Mouse (Mus musculus): Measurements from ENCODE around the gene Ebpl. TPM values are rescaled to one million over a fixed set of nuclear protein-coding genes. Genes with fewer than 3 reads are reported as not detected.
"Not testable (repeated sequence)": the region's sequence is repeated elsewhere in the genome, so short reads cannot be mapped to it uniquely, and the experiment has no call there.

Ebpl gene
- total RNA-seq, 2 experiments from 2014 or later = 1.1 to 1.2 TPM

- intact Hi-C loops (cut with DNase I) = loop anchor here (1.0 to 10.0 kb wide), 3 partner anchors 106 to 1124 kb away; partner anchors contain the start of genes Gucy1b2 and Kpna3
- peak; percentile 86 to 91 for DNase-seq
These were observed 29.2 kb downstream of the Ebpl start for GRCm38 (mm10) chr14:61330996-61331561.

DNA sequence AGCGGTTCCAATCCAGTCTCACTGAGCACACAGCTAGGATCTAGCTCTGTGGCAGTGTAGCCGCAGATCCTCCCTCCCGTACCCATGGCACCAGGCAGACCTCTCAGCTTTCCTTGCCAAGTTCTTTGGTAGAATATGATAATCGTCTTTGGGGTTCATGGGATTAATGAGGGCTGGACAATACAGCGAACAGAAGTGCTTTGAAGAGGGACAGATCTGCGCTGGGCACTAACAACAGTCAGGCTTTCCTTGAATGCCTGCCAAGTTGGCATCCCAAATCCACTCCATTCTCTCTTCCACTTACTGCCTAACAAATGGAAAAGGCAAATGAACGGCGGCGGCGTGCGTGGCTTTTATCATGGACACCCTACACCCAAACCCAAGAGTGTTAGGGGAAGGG, 29.6 kb downstream of the Ebpl start:
- peak; percentile 17 to 31 for DNase-seq
- intact Hi-C loops (cut with DNase I) = loop anchor here (5.0 to 10.0 kb wide), 2 partner anchors 107 to 1124 kb away; partner anchors contain the start of genes Gucy1b2 and Kpna3

GRCm38 (mm10) chr14:61327618-61328450, 32.4 kb downstream of the Ebpl start:
- peak; percentile 65 to 79 for DNase-seq
- intact Hi-C loops (cut with DNase I) = no loop called here

DNA sequence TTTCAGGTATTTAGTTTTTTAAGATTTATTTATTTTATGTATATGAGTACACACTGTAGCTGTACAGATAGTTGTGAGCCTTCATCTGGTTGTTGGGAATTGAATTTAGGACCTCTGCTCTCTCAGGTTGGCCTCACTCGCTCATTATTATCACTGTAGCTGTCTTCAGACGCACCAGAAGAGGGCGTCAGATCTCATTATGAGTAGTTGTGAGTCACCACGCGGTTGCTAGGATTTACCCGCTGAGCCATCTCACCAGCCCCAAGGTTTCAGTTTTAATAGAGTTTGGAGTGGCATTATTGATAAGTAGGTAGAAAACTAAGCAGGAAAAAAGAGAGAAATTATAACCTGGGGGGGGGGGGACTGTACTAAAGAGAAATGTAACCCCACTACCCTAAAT, 33.2 kb downstream of the Ebpl start:
- intact Hi-C loops (cut with DNase I); DNase-seq: not testable (repeated sequence)

- no peak for DNase-seq
- intact Hi-C loops (cut with DNase I) = no loop called here
These were observed 37.5 kb downstream of the Ebpl start for GRCm38 (mm10) chr14:61322740-61323139.

DNA sequence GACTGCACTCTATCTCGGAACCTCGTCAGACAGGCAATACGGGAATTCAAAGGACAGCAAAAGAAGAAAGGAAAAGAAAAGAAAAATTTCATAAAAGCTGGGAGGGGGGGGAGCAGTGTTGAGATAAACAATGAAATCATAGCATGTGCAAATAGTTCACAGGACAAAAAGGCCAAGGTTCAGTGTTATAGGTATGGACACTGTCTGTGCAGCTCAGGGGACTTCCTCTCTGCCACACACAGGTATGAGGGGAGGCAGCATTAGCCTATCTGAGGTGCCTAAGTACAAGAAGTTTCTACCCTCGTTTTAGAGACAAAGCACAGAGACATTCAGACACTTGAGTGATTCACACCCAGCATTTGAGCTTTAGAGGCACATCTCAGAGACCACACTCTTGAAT, 39.0 kb downstream of the Ebpl start:
- intact Hi-C loops (cut with DNase I) = no loop called here
- no peak for DNase-seq

DNA sequence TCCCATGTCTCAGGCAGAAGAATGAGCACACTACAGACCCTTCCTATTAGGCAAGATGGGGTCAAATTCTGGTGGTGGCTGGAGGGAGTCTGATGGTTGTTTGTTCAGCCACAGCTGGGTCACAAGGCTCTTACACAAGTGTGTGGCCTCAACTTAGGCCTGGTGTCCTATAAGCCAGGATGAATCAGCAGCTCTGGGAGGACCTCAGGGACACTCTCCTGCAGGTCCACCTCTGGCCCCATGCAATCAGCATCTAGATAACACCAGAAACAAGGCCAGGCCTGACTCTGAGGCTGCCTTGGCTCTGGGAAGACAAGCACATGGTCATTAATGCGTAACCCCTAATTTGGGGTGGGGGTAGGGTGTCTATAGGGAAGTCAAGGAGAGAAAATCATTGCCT, 39.5 kb downstream of the Ebpl start:
- DNase-seq = no peak
- intact Hi-C loops (cut with DNase I) = no loop called here

GRCm38 (mm10) chr14:61316861-61317260, 43.4 kb downstream of the Ebpl start:
- intact Hi-C loops (cut with DNase I) = no loop called here
- DNase-seq = peak; percentile 33 to 56

DNA sequence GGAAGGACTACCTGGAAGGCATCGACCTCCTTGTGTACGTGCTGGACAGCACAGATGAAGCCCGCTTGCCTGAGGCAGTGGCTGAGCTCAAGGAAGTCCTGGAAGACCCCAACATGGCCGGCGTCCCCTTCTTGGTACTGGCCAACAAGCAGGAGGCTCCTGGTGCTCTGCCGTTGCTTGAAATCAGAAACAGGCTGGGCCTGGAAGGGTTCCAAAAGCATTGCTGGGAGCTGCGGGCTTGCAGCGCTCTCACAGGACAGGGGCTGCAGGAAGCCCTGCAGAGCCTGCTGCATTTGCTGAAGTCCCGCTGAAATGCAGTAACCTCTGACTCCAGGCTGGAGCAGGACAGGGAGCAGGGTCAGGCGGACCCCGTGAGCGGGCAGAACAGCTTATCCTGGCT, 49.3 kb downstream of the Ebpl start:
- DNase-seq = peak; percentile 19 to 50

DNA sequence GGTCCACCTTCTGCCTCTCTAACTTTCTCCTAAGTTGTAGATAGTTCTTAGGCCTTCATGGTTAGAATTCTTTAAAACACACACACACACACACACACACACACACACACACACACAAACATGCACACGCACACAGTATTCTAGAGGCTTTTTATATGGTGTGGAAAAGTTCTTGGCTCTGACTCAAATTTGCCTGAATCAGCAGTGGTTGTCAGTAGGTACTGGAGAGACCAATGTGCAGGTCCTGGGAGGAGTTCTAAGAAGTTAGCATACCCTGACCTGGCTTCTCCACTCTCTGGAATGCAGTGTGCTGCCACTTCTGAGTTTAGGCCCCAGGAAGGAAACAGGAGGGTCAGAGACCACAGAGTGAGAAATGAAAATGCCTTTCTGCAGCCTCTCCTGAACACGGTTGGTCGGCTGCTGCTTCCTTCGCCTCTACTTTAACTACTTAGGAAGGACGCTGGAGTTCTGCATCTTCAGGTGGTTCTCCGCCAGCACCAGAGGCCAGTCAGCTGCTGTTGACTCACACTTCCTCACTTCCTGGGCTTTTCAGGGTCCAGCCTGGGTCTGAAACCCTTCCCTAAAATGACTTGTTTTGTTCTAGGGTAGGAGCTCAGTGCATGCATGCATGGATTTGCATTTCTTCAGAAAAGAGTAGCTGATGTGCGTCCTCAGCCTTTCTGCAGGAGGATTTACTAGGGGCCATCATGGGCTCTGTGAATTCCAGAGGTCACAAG, 50.0 kb downstream of the Ebpl start:
- DNase-seq = no peak
- intact Hi-C loops (cut with DNase I) = loop anchor here (1.0 kb wide), 1 partner anchor 18 kb away; no protein-coding TSS in a partner anchor

More for the DNA sequence above, 49.3 kb downstream of the Ebpl start:
- intact Hi-C loops (cut with DNase I) = loop anchor here (1.0 kb wide), 1 partner anchor 19 kb away; no protein-coding TSS in a partner anchor

- intact Hi-C loops (cut with DNase I) = no loop called here
- peak in 1 of 2 experiments; percentile 18 for DNase-seq
These were observed 50.6 kb downstream of the Ebpl start, which contains the start of gene Arl11 for GRCm38 (mm10) chr14:61309593-61309992. Gene Arl11, plus strand, starts transcription at chr14:61309753.

- intact Hi-C loops (cut with DNase I) = no loop called here
- no peak for DNase-seq
These were observed 56.1 kb downstream of the Ebpl start for GRCm38 (mm10) chr14:61303969-61304609.

DNA sequence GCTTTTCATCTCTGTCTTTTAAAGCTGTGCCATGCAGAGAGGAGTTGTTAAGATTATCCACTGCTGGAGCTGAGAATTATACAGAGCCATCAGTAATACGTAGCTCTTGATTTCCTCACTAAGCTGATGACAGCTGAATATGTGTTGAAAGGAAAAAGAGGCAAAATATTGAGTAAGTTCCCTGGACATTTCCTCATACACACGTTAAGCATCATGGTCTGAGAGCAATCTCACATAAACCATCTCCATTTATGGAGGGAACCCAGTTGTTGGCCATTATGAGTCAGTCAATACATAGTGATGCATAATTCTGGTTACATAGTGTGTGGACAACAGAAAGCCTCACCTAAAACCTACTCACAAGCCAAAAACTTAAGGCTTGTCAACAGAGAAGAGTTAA, 57.8 kb downstream of the Ebpl start:
- DNase-seq = no peak
- intact Hi-C loops (cut with DNase I) = no loop called here

- DNase-seq = no peak
- intact Hi-C loops (cut with DNase I) = no loop called here
These were observed 58.9 kb downstream of the Ebpl start for GRCm38 (mm10) chr14:61301323-61301722.

DNA sequence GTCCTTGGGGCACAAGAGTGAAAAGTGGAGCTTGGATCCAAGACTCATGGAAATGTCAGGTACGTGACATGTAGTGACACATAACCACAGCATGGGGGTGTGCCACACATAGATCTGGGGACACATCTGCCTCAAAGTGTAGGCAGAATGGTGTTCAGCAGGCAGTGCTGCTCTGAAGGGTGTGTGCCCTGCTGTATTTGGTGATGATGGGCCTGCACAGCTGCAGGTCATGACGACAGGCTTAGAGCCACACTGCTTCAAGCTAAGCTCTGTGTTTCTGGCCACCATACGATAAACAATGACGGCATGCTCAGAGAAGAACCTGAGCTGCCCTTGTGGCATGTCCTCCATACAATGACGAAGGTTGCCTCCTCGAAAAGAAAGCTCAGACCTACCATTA, 60.4 kb downstream of the Ebpl start:
- no peak for DNase-seq
- intact Hi-C loops (cut with DNase I) = loop anchor here (10.0 kb wide), 1 partner anchor 185 kb away; no protein-coding TSS in a partner anchor

DNA sequence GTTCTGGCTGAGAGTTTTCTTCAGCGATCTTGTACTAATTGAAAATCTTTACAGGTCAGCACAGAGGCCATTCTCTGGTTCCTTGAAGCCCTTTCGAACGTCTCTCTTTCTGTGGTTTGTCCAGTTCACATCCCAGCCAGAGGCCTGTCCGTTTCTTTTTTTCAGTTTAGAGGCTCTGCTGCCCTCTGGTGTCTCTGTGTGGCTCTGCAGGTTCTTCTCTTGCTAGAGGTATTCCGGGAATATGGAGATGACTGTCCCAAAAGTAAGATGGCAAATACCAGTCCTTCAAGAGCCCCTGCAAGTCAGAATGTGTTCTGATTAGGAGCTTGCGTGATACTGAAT, 65.5 kb downstream of the Ebpl start:
- intact Hi-C loops (cut with DNase I) = loop anchor here (1.0 to 10.0 kb wide), 3 partner anchors 52 to 496 kb away; no protein-coding TSS in a partner anchor
- DNase-seq = peak; percentile 35 to 71

DNA sequence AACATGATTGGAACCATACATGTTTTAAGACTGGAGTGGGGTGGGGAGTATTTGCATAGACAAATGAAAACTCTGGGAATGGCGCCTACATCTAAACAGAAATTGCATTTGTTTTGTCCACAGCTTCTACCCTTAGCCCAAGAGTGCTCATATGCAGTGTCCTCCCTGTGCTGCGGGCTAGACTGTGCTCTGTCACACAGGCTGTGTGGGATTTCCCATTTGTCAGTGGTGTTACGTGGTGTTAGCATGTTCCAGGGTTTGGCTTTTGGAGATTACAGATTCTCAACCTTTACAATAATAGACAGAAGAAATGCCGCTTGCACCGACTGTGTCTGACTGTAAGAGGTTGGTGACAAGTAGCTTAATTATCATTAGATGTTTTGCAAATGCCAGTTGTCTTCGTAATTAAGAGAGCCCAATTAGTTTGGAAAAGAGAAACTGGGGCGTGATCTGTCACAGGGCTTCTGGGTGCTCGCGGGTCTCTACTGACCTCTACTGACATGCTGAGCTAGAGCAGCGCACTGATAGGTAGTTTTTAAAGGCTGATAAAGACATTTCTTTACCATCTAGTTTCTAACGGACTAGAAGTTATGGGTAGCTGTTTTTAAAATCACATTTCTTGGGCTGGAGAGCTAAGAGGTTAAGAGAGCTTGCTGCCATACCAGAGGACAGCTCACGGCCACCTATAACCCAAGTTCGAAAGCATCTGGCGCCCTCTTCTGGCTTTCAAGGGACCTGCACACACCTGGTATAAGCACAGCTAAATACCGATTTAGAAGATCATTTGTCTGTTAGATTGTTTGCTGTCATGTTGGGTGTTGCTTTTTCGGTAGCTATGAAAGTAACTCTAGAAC, 66.1 kb downstream of the Ebpl start:
- intact Hi-C loops (cut with DNase I) = loop anchor here (1.0 to 10.0 kb wide), 3 partner anchors 52 to 495 kb away; no protein-coding TSS in a partner anchor
- peak; percentile 60 to 79 for DNase-seq

GRCm38 (mm10) chr14:61290664-61291063, 69.6 kb downstream of the Ebpl start:
- intact Hi-C loops (cut with DNase I) = loop anchor here (10.0 kb wide), 1 partner anchor 176 kb away; no protein-coding TSS in a partner anchor
- DNase-seq = peak; percentile 13 to 27

- no peak for DNase-seq
- intact Hi-C loops (cut with DNase I) = no loop called here
These were observed 71.5 kb downstream of the Ebpl start for GRCm38 (mm10) chr14:61288606-61289286.
